In the genomic region with DNA sequence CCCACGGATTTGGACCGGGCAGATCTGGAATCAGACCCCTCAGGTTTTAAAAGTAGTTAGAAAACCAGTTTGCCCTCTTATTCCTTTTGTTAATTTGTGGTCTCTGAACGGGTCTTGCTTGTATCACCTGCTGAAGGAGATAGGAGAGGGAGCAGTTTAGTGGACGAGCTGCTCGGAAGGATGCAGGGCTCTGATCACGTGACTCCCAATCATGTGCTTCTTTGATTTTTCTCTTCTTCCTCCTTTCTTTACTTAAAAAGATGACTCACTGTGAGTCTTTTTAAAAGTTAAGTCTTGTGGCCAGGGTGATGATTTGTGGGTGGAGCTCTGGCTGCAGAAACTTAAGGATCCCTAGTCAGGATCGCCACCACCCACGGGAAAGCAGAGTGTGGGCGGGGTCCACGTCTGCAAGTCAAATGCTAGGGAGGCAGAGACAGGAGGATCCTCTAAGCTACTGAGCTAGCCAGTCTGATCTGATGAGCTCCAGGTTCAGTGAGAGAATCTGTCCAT, we compare ENCODE assay signal across 9 mouse cellular contexts.
A peak's percentile ranks its signal among the peaks of the same experiment; 100 is the strongest.
DNase-seq lines count a peak whose midpoint lies in the region; ATAC-seq lines count a peak whose summit lies in the region.
"Had no signal": no experiment of that assay in that cellular context is flagged by ENCODE, and none has a peak within 500 bp of the region (broad histone marks: within the 10 kb centered on the region; RNA-seq: fewer than 3 reads in every experiment).

No protein-coding gene starts in this region.

- H3K9ac ChIP-seq in heart, embryonic 14.5 days (ENCODE audit: low read length), result peak overlapping the region; percentile 1; the same call in 1 of the 2 replicates
- H3K9ac ChIP-seq in forebrain, embryonic 13.5 days, result 0 out of 2 replicates have a peak overlapping the region, but pooled peaks have one; percentile 37
- 0 out of 2 replicates have a peak overlapping the region, but pooled peaks have one; percentile 31 for H3K9ac ChIP-seq in midbrain, embryonic 12.5 days (replicated peaks)
- H3K9ac ChIP-seq: liver, postnatal 0 days had no signal

- intact Hi-C loops in left cerebral cortex, postnatal 14 days (cut with DNase I), result no loop called here

- H3K27me3 ChIP-seq in heart, embryonic 14.5 days (ENCODE audit: control insufficient read depth, insufficient read depth, low read length), result no peaks in the 10 kb centered on the region
- no peaks in the 10 kb centered on the region for H3K27me3 ChIP-seq in forebrain, embryonic 13.5 days
- H3K27me3 ChIP-seq in midbrain, embryonic 12.5 days, result no peaks in the 10 kb centered on the region

- peak overlapping the region in 1 of 2 experiments; percentile 24; a peak in 2 of 4 replicates for H3K4me3 ChIP-seq in heart, embryonic 14.5 days (ENCODE audit: control insufficient read depth in 1 of 2, insufficient read depth in 1 of 2, low read depth in 1 of 2, low read length in 2 of 2)
- H3K4me3 ChIP-seq in forebrain, embryonic 13.5 days, result no peak overlapping the region
- no peak overlapping the region for H3K4me3 ChIP-seq in midbrain, embryonic 12.5 days

- no peak for ATAC-seq in heart, embryonic 14.5 days (ENCODE audit: insufficient number of reproducible peaks, insufficient read depth, low FRiP score, low read depth)
- no peak for ATAC-seq in forebrain, embryonic 13.5 days
- ATAC-seq in midbrain, embryonic 12.5 days (ENCODE audit: low FRiP score, low read depth), result no peak
- ATAC-seq: liver, postnatal 0 days had no signal

- DNase-seq in heart, postnatal 4 days, result no peak
- peak; percentile 69 for DNase-seq in ES-CJ7 (ENCODE audit: low read depth, low spot score)
- no peak for DNase-seq in spleen, postnatal 14 days (ENCODE audit: low spot score in 2 of 2)
- DNase-seq in kidney, postnatal 25 days, result no peak
- DNase-seq in left cerebral cortex, postnatal 14 days (ENCODE audit: low spot score in 2 of 2), result no peak
- DNase-seq: liver, postnatal 0 days had no signal

- WGBS in heart, embryonic 14.5 days, result 45% methylated on average over 10 of the region's 10 CpGs
- 66% methylated on average over 10 of the region's 10 CpGs for WGBS in forebrain, embryonic 13.5 days
- 63% methylated on average over 10 of the region's 10 CpGs for WGBS in midbrain, embryonic 12.5 days

- peaks cover 5 to 8% of the 10 kb centered on the region in 2 experiments; a peak in 3 of 4 replicates for H3K4me1 ChIP-seq in heart, embryonic 14.5 days (ENCODE audit: control insufficient read depth in 2 of 2, insufficient read depth in 2 of 2, low read length in 2 of 2)
- H3K4me1 ChIP-seq in forebrain, embryonic 13.5 days, result peaks cover 7% of the 10 kb centered on the region; the same call in 1 of the 2 replicates
- peaks cover 13% of the 10 kb centered on the region for H3K4me1 ChIP-seq in midbrain, embryonic 12.5 days

- H3K4me2 ChIP-seq in heart, embryonic 14.5 days (ENCODE audit: low read length), result peak overlapping the region; percentile 59
- H3K4me2 ChIP-seq in forebrain, embryonic 13.5 days, result peak overlapping the region; percentile 50
- no peak overlapping the region for H3K4me2 ChIP-seq in midbrain, embryonic 12.5 days (replicated peaks)

- H3K27ac ChIP-seq in heart, embryonic 14.5 days (replicated peaks in 1 of 2; ENCODE audit: control insufficient read depth in 1 of 2, insufficient read depth in 1 of 2, low read depth in 2 of 2, low read length in 2 of 2), result no peak overlapping the region
- H3K27ac ChIP-seq in forebrain, embryonic 13.5 days, result no peak overlapping the region
- H3K27ac ChIP-seq in midbrain, embryonic 12.5 days (replicated peaks), result no peak overlapping the region

- H3K36me3 ChIP-seq in heart, embryonic 14.5 days (ENCODE audit: control insufficient read depth, insufficient read depth, low read length), result no peaks in the 10 kb centered on the region
- no peaks in the 10 kb centered on the region for H3K36me3 ChIP-seq in forebrain, embryonic 13.5 days (ENCODE audit: poor library complexity, severe bottlenecking)
- no peaks in the 10 kb centered on the region for H3K36me3 ChIP-seq in midbrain, embryonic 12.5 days

- H3K9me3 ChIP-seq in heart, embryonic 14.5 days (ENCODE audit: control insufficient read depth, low read length), result peaks cover 6% of the 10 kb centered on the region; the same call in 1 of the 2 replicates
- 0 out of 2 replicates have a peak, but pooled peaks cover 8% of the 10 kb centered on the region for H3K9me3 ChIP-seq in forebrain, embryonic 13.5 days (replicated peaks)
- peaks cover 11% of the 10 kb centered on the region for H3K9me3 ChIP-seq in midbrain, embryonic 12.5 days
